Mouse (Mus musculus): ENCODE data around the gene Fam160a2.
"Not testable (repeated sequence)": the region's sequence is repeated elsewhere in the genome, so short reads cannot be mapped to it uniquely, and the experiment has no call there.

Gene Fam160a2

GRCm38 (mm10) chr7:105387696-105388095, 12.2 kb downstream of the Fam160a2 start:
- DNase-seq = no peak

- no peak for DNase-seq
Measured at GRCm38 (mm10) chr7:105380329-105380728, 19.5 kb downstream of the Fam160a2 start.

- DNase-seq = no peak
Measured at GRCm38 (mm10) chr7:105374866-105375265, 25.0 kb downstream of the Fam160a2 start, which contains the start of gene Gm5901. Gm5901 (plus strand) TSS chr7:105375038.

DNA sequence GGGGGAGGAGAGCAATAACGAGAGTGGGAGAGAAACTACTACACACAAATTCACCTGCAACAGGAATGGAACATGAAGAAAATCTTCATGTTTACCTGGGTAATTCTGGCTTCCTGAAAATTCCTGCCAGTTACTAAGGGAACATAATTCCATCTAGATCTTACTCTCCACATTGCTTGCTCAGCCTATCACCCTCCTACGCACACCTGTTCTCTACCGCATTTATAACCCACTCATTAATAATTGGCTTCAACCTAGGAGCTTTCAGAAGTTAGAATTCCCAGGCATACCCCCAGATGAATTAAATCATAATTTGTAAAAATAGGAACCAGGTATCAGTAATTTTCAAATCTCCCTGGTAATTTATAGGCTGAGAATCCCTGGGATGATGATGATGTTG, 25.9 kb downstream of the Fam160a2 start:
- DNase-seq = no peak

DNA sequence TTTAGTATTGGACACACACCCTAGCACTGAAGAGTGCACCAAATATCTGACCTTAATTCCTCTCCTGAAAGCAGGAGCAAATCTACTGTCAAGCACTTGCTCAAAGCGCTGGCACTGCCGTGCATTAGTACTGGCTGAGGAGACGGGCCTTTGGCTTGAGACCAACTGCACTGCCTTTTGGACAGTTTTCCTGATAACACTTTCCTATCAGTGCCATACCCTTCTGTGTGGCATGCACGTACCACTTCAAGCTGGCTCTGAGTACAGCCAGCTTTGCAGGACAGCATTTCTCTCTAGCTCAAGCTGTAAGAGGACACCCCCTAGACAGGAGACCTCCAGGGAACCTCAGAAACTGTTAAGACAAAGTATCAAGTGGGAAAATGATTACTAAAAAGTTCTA, 26.3 kb downstream of the Fam160a2 start:
- DNase-seq = no peak

GRCm38 (mm10) chr7:105372912-105373311, 26.9 kb downstream of the Fam160a2 start:
- DNase-seq = no peak

GRCm38 (mm10) chr7:105368521-105368920, 31.3 kb downstream of the Fam160a2 start:
- no peak for DNase-seq

- no peak for DNase-seq
Measured at GRCm38 (mm10) chr7:105367930-105368329, 31.9 kb downstream of the Fam160a2 start, which contains the start of gene Olfr692. Olfr692 (plus strand) TSS chr7:105368230.

- no peak for DNase-seq
Measured at GRCm38 (mm10) chr7:105367268-105367667, 32.6 kb downstream of the Fam160a2 start.

DNA sequence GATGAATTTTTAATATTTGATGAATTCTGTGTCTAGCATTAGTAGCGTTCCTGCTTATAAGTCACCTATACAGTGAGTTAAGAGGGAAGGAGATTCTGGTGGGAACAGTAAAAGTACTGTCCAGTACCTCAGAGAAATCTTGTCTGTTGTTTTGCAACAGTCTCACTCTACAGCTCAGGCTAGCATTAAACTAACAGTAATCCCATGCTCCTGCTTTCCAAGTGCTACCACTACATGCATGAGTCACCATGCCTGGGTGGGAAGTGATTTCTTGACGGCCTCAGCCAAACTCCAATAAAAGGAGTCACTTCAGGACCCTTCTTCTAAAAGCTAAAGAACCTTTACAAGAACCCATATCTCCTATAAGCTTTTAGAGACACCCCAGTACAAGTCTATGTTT, 38.1 kb downstream of the Fam160a2 start:
- DNase-seq = no peak

- not testable (repeated sequence) for DNase-seq
Measured at GRCm38 (mm10) chr7:105356487-105356886, 43.4 kb downstream of the Fam160a2 start.

GRCm38 (mm10) chr7:105356064-105356463, 43.8 kb downstream of the Fam160a2 start:
- not testable (repeated sequence) for DNase-seq

DNA sequence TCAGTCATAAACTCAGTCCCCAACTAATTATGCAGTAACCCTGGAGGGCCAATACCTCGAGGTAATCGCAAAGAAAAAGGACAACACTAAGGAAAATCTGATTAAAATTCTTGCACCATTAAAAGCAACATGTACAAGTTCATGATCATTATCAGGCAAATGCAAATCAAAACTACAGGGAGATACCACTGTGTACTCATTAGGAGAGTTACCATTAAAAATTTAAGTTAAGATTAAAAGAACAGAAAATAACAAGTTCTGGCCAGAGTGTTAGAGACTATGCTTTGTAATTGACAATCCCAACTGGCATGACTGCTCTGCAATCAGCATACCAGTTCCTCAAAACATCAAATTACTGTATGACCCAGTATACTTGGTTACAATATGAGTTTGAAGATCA, 57.1 kb downstream of the Fam160a2 start:
- no peak for DNase-seq

DNA sequence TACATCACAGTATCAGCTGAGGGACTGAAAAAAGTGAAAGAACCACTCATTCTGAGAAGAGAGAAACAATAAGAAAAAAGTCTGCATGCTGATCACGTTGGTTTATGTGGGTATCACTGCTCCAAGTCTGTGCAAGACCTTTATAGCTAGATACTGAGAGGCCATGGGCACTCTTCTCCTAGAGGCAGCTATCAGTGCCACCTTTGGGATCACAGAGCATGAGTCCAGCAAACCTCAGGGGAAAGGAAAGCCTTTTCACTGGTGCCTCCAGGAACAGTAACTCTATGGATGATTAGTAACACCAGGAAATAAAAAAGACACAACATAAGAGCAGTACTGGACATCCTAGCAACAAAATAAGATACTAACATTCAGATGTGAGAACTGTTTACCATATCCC, 57.7 kb downstream of the Fam160a2 start, which contains the start of gene Olfr691:
TSS of gene Olfr691 (minus strand) at position 101 of the 400 bp plus-strand sequence.
- DNase-seq = no peak

DNA sequence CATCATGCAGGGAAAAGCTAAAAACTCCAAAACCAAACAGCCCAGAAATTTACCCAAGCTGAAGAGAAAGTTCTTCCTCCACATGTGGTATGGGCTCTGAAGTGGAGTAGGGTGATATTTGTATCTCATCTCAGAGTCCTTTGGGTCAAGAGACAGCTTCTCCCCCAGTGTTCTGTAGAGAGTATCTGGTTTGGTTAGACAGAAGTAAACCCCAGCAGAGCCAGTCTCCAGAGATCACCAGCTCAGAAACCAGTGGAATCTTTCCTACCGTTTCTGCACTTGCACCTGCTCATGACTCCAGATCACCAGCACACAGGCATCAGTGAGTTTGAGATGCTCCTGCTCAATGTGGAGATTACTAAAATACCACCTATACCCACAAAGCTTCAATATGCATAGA, 65.8 kb downstream of the Fam160a2 start, which contains the start of gene Olfr690:
TSS of gene Olfr690 (minus strand) at position 101 of the 400 bp plus-strand sequence.
- no peak for DNase-seq

DNA sequence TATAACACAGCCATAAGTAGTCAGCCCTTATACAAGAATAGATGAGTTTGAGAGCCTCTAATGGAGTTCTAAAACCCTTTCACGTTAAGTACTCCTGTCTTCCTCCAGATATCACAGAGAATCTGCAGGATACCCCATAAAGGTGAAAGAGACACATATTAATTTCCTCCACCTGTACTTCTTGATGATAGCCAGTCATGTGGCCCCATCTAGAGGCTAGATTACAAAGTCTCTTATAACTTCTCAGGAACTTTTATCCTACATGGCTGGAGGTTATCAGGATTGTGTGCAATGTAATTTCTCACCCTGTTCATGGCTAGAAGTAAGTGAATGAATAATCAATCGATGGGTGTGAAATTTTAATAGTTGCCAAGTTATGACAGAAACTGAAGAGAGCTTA, 74.6 kb downstream of the Fam160a2 start:
- no peak for DNase-seq
